Mouse (Mus musculus) left cerebral cortex, adult 8-10 months (tissue): ENCODE data around the gene Chordc1. TPM values are rescaled to one million over a fixed set of nuclear protein-coding genes. Genes with fewer than 3 reads are reported as not detected.
"Not testable (repeated sequence)": the region's sequence is repeated elsewhere in the genome, so short reads cannot be mapped to it uniquely, and the experiment has no call there.

ENCODE experiments used
- DNase-seq, 2 experiments: peaks; one replicate each; pipeline ENCODE4 v3.0.0; 2022; ENCODE audit warnings: low spot score in 2 of 2
- total RNA-seq, 4 experiments: library from RNA; stranded (reverse); gene quantifications; 2 replicates each; pipeline ENCODE4 v1.2.4; 2022

Chordc1 gene
- total RNA-seq: 10 to 100 TPM; 66.9 to 82.6 (median 70.8) TPM

DNA sequence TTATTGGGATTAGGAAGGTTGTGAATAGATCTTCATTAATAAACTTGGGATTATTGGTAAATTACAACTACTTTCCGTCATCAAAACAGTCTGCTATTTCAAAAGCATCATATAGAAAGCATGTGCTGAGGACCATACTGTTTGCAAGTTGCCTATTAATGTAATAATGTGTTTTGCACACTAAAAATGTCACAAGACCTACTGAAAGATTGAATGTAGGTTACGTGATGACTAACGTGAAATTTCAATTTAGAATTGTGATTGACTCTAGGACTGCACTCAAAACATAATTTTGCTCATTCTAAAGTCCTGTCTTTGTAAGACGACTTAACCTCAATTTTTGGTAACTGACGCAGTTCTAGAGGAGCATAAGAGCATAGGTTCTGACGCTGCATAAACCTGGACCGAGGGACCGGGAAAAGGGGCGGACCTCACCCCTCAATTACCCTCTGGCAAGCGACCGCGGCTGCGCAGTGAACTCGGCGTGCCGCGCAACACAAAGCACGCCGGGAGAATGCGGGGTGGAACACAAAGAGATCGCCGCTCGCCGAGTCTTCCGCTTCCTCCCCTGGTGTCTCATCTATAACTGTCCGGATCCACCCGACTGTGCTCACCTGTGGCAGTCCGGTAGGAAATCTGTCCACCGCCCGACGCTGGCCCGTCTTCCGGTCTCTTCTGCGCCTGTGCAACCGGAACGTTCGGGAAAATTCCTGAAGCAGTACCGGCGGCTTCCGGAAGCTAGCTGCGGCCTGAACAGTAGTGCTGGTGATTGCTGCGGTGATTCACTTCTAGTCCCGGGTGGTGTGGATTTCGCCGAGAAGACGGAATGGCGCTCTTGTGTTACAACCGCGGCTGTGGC, at the start of gene Chordc1:
TSS of gene Chordc1 (plus strand) at position 555 of the 859 bp plus-strand sequence.
- DNase-seq: peak; percentile 92 to 94

DNA sequence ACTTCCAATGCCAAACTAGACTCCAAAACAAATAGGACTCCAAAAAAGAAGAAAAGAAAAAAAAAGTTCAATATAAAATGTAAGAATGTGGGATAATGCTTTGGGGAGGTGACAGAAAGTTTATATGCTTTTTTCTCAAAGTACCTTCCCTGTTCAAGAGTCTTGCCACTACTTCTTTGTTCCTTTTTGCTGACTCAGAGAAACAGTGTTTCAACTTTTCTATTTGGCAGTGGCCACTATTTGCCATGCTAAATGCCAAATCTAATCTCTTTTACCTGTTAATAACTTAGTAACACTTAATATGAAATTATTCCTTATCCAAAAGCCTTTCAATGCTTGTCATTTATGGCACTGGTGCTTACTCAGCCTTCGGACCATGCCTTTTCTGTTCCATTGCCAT, 16.0 kb upstream of the Chordc1 start:
- DNase-seq: no peak

DNA sequence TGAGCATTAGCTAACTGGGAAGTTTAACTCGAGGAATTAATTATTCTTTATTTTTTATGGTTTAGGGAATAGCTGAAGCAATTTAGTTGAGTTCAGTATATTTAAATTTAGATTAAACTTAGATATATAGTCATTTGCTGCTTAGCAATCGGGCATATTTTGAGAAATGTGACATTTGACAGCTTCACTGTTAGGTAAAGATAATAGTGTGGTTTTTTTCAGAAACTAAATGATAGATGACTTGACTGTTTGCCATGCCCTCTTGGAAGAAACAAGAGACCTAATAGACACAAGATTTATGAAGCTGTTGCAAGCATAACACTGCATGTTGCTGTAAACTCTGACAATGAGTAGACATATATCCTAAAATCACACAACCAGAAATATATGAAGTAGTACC, 15.1 kb upstream of the Chordc1 start:
- DNase-seq: no peak

DNA sequence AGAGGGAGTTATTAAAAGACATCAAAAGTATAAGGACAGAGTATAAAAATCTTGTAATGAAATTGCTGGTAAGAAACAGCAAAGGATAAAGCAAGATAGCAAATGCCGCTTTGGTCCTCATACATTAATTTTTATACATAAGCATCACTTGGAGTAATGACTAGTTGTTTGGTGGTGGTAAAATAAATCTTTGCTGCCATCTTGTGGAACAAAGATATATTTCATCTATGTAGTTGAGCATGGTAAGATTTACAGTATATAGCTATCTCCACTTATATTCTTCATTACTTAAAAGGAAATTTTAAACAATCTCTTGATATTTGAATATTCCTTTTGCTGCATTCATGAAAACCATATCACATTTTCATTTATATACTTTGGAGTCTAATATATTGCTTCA, 14.4 kb upstream of the Chordc1 start:
- DNase-seq: no peak

DNA sequence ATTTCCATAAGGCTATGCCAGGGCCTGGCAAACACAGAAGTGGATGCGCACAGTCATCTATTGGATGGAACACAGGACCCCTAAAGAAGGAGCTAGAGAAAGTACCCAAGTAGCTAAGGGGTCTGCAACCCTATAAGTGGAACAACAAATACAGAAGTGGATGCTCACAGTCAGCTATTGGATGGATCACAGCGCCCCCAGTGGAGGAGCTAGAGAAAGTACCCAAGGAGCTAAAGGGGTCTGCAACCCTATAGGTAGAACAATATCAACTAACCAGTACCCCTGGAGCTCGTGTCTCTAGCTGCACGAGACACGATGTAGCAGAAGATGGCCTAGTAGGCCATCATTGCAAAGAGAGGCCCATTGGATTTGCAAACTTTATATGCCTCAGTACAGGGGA, 13.2 kb upstream of the Chordc1 start:
- DNase-seq: not testable (repeated sequence)

DNA sequence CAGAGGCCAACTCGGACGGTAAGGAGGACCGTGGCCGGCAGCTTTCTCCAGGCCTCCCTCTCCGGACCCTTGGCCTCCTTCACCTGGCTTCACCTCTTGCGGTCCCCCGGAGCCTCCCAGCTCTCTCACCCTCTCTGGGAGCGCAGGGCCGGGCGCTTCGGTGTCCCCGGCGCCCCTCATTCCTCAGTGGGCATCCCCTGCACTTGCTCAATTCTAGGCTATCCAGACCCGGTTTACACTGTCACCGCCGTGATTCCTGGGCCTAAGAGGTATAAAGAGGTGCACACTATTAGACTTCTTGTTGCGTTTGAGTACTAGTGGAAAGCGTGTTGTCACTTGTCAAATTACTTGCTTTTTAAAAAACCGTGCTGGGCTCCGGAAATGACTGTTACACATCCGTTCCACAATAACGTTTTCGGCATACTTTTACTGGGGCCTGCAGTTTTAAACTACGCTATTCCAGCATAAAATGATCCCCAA, 558 bp downstream of the Chordc1 start:
- DNase-seq: no peak

DNA sequence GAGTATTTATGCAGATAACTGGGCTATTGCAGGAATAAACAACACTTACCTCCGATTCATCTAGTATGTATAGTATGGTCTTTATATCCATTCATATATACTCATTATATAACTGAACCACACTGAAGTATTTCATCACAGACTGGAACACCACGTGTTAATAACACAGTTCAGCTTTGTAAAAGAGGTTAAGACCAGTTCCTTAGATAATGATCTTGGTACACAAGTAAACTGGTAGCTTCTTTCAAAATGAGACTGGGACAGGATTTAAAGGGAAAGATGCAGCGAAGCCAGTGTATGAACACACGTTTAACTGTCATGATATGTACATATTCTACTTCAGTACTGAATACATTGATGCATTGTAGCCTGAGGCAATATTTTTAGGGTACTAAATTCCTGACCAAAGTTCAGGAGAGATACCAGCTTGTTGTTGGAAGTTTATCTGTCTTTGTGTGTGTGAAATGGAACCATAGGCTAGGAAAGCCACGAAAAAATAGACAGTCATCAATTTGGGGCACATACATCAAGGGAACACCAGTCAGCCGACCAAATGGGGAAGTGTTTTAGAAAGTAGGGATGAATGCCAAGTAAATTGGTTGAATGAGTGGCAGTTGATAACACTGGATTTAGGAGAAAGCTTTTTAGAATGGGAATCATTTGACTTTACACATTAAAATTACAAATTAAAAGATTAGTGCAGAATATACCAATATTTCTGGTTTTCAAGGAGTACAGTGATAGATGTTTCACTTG, 1.3 kb downstream of the Chordc1 start:
- DNase-seq: no peak

DNA sequence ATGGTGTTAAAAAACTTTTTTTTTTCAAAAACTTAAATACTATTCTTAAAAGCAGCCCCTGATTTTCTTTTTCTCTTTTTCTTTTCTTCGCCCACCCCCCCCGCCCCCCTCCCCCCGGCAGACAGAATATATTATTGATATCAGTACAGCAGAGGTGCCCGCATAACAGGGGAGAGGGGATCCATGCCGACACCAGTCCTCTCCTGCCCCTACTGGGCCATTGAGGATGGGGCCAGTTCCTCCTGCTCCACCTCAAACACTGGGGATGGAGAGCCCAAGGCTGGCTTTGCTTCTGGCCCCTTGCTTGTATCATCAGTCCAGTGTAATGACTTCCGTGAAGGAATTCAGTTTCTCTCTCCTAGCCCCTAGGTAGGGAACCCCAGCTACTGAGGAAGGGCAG, 6.4 kb downstream of the Chordc1 start:
- no peak for DNase-seq

DNA sequence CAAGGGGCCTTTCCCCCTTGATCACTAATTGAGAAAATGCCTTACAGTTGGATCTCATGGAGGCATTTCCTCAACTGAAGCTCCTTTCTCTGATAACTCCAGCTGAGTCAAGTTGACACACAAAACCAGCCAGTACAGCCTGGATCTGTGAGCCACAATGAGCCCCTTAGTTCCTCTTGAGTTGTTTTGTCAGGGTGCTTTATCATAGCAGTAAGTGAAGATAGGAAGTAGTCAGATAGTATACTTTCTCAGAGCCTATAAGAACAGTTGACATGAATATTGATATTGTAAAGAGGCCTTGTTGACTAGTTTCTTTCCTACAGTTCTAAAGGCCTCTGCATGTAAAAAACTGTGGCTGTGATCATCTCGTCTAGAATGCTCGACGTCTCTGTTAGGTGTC, 28.1 kb downstream of the Chordc1 start:
- DNase-seq: no peak

Other genes starting within 250 kb of the Chordc1 start
- 1 to 10 TPM in 2 of 4 experiments, under 1 TPM in 2; 0.53 to 2.9 (median 0.88) TPM for gene Naalad2, start 110.9 kb downstream of the Chordc1 start, total RNA-seq
- not detected for gene Ubtfl1, start 112.3 kb downstream of the Chordc1 start, total RNA-seq
- gene Mbd3l2, start 138.5 kb downstream of the Chordc1 start, total RNA-seq: not detected
- gene Zfp558, start 186.1 kb downstream of the Chordc1 start, total RNA-seq: 1 to 10 TPM; 2.6 to 3.4 (median 3.2) TPM
- not detected for gene Mbd3l1, start 186.2 kb downstream of the Chordc1 start, total RNA-seq